Mouse (Mus musculus) urinary bladder, adult 18-20 months (tissue): Measurements from ENCODE around the gene Klhl10.

Experiments used
- DNase-seq, 2 experiments: peaks; one replicate each; pipeline ENCODE4 v3.0.0; 2022; ENCODE audit warnings: low spot score in 2 of 2, mixed read lengths in 2 of 2

The Klhl10 gene

GRCm38 (mm10) chr11:100408076-100408834 lies 33.5 kb upstream of the Klhl10 start:
- no peak for DNase-seq

- DNase-seq: no peak
Observed at GRCm38 (mm10) chr11:100408835-100409462, 32.8 kb upstream of the Klhl10 start.

GRCm38 (mm10) chr11:100409686-100410085 lies 32.0 kb upstream of the Klhl10 start:
- no peak for DNase-seq

DNA sequence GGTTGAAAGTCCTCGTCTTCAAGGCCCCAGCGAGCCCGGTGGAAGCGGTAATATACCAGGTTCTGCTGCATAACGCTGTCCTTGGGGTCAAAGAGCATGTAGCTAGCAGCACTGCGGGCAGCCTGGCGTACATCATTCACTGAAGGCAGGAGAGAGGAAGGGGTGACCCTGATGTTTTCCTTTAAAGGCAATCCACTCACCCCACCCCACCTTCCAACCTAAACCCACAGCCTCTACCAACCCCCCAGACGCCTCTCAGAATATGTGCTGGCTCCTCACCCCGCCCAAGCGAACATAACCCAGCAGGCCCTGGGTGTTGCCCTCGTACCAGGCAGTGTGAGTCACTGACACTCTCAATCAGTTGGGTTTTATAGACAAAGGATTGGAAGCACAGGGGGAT lies 30.0 kb upstream of the Klhl10 start:
- DNase-seq: peak in 1 of 2 experiments; percentile 43

DNA sequence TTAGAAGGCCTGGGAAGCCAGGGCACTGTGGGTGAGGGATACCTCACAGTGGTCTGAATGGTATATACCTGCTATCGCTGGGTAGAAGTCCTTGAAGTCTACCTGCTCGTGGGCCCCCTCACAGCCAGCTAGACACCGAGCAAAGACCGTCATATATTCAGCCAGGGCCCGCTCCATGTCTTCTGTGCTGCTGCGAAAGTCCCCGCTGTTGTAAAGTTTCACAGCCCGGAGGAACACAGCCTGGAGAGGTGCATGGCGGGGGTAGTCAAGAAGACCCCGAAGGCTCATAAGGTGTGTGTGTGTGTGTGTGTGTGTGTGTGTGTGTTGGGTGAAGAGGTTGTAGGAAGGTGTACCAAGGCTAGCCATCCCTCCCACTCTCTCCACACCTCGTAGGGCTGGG lies 28.2 kb upstream of the Klhl10 start:
- DNase-seq: no peak

DNA sequence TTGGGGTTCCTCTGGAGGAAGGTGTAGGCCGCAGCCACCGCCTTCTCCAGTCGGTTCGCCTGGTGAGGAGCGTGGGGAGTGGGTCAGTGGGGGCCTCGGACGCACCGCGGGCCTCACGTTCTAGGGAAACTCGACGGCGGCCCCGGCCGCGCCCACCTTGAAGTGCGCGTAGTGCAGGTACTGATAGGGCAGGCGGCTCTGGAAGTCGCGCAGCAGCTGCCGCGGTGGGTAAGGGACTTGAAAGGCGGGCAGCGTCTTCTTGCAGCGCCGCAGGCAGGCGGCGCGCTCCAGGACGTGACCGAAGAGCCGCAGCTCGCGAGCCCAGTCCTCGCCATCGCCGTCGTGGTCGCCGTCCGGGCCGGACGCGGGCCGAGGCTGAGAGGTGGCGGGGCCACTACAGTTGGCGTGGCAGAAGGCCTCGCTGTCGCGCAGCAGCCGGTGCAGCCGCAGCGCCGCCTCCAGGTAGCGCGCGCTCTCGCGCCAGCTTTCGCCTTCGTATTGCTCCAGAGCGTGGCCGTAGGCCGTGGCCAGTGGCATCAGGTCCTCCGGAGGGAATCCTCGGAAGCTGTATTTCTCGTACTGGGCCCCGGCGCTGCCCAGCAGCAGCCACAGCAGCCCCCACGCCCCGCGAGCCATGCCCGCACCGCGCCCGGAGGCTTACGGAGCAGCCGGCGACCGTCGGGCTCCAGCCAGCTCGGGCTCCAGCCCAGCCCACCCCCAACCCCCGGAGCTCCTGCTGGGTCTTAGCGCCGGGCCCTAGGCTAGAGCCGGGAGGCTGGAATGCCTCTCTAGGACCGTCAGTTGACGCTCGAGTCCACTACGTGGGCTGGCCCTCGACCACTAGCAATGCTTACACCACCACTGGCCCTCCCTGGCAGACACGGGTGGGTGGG lies 27.4 kb upstream of the Klhl10 start, which contains the start of gene P3h4:
Gene P3h4 (minus strand): TSS at position 816 of the 893 bp plus-strand sequence.
- DNase-seq: peak; percentile 75 to 84

- DNase-seq: peak in 1 of 2 experiments; percentile 65
Observed at GRCm38 (mm10) chr11:100414914-100415822, 26.5 kb upstream of the Klhl10 start, which contains the start of gene Fkbp10. Gene Fkbp10 (plus strand): TSS chr11:100415697.

- no peak for DNase-seq
Observed at GRCm38 (mm10) chr11:100421537-100421936, 20.2 kb upstream of the Klhl10 start.

DNA sequence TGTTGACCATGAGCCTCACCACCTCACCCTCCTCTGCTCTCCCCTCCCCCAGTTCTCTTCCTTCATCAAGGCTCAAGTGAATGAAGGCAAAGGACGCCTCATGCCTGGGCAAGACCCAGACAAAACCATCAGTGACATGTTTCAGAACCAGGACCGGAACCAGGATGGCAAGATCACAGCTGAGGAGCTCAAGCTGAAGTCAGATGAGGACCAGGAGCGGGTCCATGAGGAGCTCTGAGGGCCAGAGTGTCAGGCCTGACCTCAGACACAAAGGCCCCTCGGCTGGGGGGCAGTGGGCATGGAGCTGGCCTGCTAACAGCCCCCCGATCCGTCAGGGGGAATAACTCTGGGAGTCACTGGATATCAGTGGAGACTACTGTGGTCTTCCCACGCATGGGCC lies 17.9 kb upstream of the Klhl10 start:
- DNase-seq: no peak

DNA sequence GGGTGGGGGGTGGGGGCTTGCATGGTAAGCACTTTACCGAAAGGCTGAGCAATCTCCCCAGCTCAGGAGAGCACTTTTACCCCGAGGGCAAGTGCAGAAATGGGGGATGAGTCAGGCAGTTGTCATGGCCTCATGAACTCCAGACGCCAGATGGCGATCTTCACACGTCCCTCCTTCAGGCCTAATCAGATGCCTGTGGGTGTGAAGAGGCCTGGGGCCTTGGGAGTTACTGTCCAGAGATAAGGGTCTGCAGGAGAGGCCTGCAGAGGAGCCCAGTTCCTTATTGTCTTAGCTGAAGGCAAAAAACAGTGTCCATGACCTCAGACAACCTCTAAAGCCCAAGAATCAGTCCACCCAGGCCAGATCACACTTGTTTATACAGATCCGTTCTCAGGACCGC lies 15.9 kb upstream of the Klhl10 start:
- peak; percentile 56 to 66 for DNase-seq

DNA sequence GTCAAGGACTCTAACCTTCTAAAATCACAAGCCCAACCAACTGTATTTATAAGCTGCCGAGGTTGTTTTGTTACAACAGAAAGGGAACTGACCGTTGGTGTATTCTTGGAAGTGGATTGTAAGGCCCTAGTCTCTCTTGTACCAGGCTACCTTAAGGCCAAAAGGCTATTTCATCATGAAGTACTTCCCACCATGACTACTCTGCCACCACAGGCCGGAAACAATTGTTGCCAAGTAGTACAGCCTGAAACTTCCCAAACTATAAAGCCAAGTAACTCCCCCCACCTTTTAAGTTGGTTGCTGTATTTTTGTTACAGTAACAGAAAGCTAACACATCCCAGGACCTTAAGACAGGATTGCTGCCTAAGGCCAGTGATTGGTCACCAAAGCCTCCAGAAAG lies 14.9 kb upstream of the Klhl10 start:
- DNase-seq: no peak

DNA sequence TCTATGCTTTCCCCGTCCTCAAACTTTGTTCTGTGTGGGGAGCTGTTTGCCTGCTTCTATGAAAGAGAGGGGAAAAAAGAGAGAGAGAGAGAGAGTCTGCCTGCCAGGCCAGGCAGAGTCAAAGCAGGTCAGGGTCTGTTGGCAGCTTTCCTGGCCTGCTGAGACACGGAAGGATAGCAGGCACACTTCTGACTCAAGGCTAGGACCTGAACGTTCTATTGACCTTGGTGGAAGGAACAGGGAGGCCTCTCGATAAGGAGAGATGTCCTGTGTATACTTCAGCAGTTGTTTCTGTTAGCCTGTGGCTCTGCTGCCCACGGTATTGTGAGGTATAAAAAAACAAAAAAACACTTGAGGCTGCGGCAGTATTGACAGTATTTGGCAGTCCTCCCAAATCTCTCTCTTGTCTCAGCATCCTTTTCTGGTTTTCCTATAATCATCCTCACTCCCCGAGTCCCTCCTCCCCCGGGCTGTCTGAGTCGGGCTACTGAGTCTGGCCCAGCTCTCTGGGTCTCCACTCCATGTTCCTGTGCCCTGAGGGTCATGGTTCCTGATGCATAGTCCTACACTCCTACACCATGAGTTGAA lies 13.0 kb upstream of the Klhl10 start:
- no peak for DNase-seq

GRCm38 (mm10) chr11:100430052-100430451 lies 11.7 kb upstream of the Klhl10 start:
- DNase-seq: no peak

- DNase-seq: no peak
Observed at GRCm38 (mm10) chr11:100432002-100432401, 9.7 kb upstream of the Klhl10 start.

DNA sequence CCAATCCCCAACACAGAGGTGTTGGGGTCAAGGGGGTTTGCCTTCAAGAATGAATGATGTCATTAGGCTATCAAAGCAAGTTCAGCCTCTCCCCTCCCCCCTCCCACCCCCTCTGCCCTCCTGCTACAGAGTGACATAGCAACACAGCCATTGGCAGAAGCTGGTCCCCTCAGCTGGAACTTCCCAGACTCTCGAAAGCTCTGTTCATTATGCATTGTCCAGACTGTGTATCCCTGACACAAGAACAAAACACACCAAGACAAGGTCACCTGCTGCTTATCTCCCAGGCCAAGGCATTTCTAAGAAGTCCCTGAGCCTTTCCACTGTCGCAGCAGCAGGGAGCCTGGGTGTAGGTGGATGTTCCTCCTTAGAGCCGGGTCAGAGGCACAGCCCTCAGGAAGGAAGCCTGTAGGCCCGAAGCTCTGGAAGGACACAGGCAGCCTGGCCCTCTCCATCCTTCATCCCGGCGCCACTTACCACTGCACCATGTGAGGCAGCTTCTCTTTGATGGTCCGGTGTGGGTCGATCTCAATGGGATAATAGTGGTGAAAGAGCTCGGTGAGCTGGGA lies 6.0 kb upstream of the Klhl10 start:
- DNase-seq: no peak

DNA sequence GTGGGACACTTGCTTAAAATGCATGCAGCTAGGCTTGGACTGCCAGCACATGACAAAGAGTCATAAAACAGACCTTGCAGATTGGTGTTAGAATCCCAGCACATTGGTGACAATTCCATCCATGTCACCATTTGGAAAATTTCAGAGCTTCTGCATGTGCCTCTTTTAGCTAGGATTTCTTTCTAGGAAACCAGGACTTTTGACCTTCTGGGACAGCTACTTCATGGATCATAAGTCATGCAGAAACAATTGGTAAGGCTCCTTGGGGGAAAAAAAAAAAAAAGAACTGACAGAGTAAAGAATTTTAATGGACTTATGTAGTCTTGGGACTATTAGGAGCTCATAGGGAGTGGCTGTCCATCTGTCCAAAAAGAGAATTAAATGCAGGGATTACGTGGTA lies 3.8 kb upstream of the Klhl10 start:
- DNase-seq: no peak

GRCm38 (mm10) chr11:100440691-100441522 lies 810 bp upstream of the Klhl10 start:
- DNase-seq: peak; percentile 77 to 80

- DNase-seq: no peak
Observed at GRCm38 (mm10) chr11:100442625-100443024, 908 bp downstream of the Klhl10 start.

- no peak for DNase-seq
Observed at GRCm38 (mm10) chr11:100457247-100457646, 15.5 kb downstream of the Klhl10 start.
